Mouse (Mus musculus) olfactory bulb, adult 2 months (tissue): Measurements from ENCODE around the gene Kdm8.

Experiments used
- CTCF ChIP-seq: fragments of 200-500 bp; IDR thresholded peaks from 2 replicates; pipeline ENCODE4 v1.5.1; 2012; ENCODE audit warnings: low read depth, mild to moderate bottlenecking, low read length, moderate library complexity; ENCODE audit not compliant: insufficient read depth
- POLR2A ChIP-seq: fragments of 200-500 bp; IDR thresholded peaks from 2 replicates; pipeline ENCODE4 v1.6.1; 2012; ENCODE audit warnings: mild to moderate bottlenecking, low read depth, low read length, moderate library complexity; ENCODE audit not compliant: insufficient read depth

- TF ChIP-seq POLR2A (no peak), CTCF (no peak)
Observed at GRCm38 (mm10) chr7:125475601-125476251, 31.2 kb downstream of the Kdm8 start.
